Mouse (Mus musculus): Measurements from ENCODE around the gene Olfr1377.

The Olfr1377 gene

GRCm38 (mm10) chr11:50981667-50982066 is at the start of gene Olfr1377:
Gene Olfr1377, plus strand, starts transcription at chr11:50981967.
- H3K9me3 ChIP-seq (ENCODE audit: low read length), result no peaks in the 10 kb centered on the region
- H3K4me1 ChIP-seq (replicated peaks; ENCODE audit: low read depth, low read length), result no peaks in the 10 kb centered on the region
- no peaks in the 10 kb centered on the region for H3K36me3 ChIP-seq (ENCODE audit: insufficient read depth, low read length)
- H3K4me3 ChIP-seq (replicated peaks; ENCODE audit: low read length), result no peak within 1 kb of the TSS
- no peak for TF ChIP-seq CTCF (conservative IDR thresholded peaks at IDR 0.05; ENCODE audit: low read length)
- no peak for TF ChIP-seq NANOG (IDR thresholded peaks at IDR 0.05; ENCODE audit: borderline replicate concordance, low read length)
- no peak for TF ChIP-seq POU5F1 (IDR thresholded peaks at IDR 0.05; ENCODE audit: borderline replicate concordance, low read length)
- H3K27me3 ChIP-seq (ENCODE audit: insufficient read depth, low read length), result no peaks in the 10 kb centered on the region

GRCm38 (mm10) chr11:50932040-50932439 is 49.7 kb upstream of the Olfr1377 start:
- Histone ChIP-seq H3K27me3 (ENCODE audit: insufficient read depth, low read length) (peaks cover 43% of the 10 kb centered on the region), H3K9me3 (ENCODE audit: low read length) (no peaks in the 10 kb centered on the region), H3K4me3 (replicated peaks; ENCODE audit: low read length) (no peak overlapping the region), H3K4me1 (replicated peaks; ENCODE audit: low read depth, low read length) (peaks cover 24% of the 10 kb centered on the region), H3K36me3 (ENCODE audit: insufficient read depth, low read length) (no peaks in the 10 kb centered on the region)
- TF ChIP-seq POU5F1 (IDR thresholded peaks at IDR 0.05; ENCODE audit: borderline replicate concordance, low read length) (no peak), NANOG (IDR thresholded peaks at IDR 0.05; ENCODE audit: borderline replicate concordance, low read length) (no peak), CTCF (conservative IDR thresholded peaks at IDR 0.05; ENCODE audit: low read length) (no peak)

GRCm38 (mm10) chr11:50938435-50938834 is 43.3 kb upstream of the Olfr1377 start:
- H3K4me1 ChIP-seq (replicated peaks; ENCODE audit: low read depth, low read length), result peaks cover 4% of the 10 kb centered on the region; the same call in 1 of the 2 replicates
- H3K36me3 ChIP-seq (ENCODE audit: insufficient read depth, low read length), result no peaks in the 10 kb centered on the region
- no peak for TF ChIP-seq POU5F1 (IDR thresholded peaks at IDR 0.05; ENCODE audit: borderline replicate concordance, low read length)
- TF ChIP-seq CTCF (conservative IDR thresholded peaks at IDR 0.05; ENCODE audit: low read length), result no peak
- no peak for TF ChIP-seq NANOG (IDR thresholded peaks at IDR 0.05; ENCODE audit: borderline replicate concordance, low read length)
- H3K27me3 ChIP-seq (ENCODE audit: insufficient read depth, low read length), result peaks cover 26% of the 10 kb centered on the region
- H3K9me3 ChIP-seq (ENCODE audit: low read length), result no peaks in the 10 kb centered on the region
- no peak overlapping the region for H3K4me3 ChIP-seq (replicated peaks; ENCODE audit: low read length)

GRCm38 (mm10) chr11:50939621-50940366 is 42.0 kb upstream of the Olfr1377 start:
- no peak for TF ChIP-seq NANOG (IDR thresholded peaks at IDR 0.05; ENCODE audit: borderline replicate concordance, low read length)
- peak; percentile 99 for TF ChIP-seq CTCF (conservative IDR thresholded peaks at IDR 0.05; ENCODE audit: low read length)
- peaks cover 4% of the 10 kb centered on the region; the same call in 1 of the 2 replicates for H3K4me1 ChIP-seq (replicated peaks; ENCODE audit: low read depth, low read length)
- H3K9me3 ChIP-seq (ENCODE audit: low read length), result no peaks in the 10 kb centered on the region
- peaks cover 34% of the 10 kb centered on the region for H3K27me3 ChIP-seq (ENCODE audit: insufficient read depth, low read length)
- no peak overlapping the region for H3K4me3 ChIP-seq (replicated peaks; ENCODE audit: low read length)
- H3K36me3 ChIP-seq (ENCODE audit: insufficient read depth, low read length), result no peaks in the 10 kb centered on the region

GRCm38 (mm10) chr11:50942386-50942785 is 39.4 kb upstream of the Olfr1377 start:
- Histone ChIP-seq H3K9me3 (ENCODE audit: low read length) (no peaks in the 10 kb centered on the region), H3K4me1 (replicated peaks; ENCODE audit: low read depth, low read length) (peaks cover 4% of the 10 kb centered on the region; the same call in 1 of the 2 replicates), H3K27me3 (ENCODE audit: insufficient read depth, low read length) (peaks cover 35% of the 10 kb centered on the region), H3K4me3 (replicated peaks; ENCODE audit: low read length) (no peak overlapping the region), H3K36me3 (ENCODE audit: insufficient read depth, low read length) (no peaks in the 10 kb centered on the region)
- TF ChIP-seq CTCF (conservative IDR thresholded peaks at IDR 0.05; ENCODE audit: low read length), result no peak
- no peak for TF ChIP-seq POU5F1 (IDR thresholded peaks at IDR 0.05; ENCODE audit: borderline replicate concordance, low read length)
- no peak for TF ChIP-seq NANOG (IDR thresholded peaks at IDR 0.05; ENCODE audit: borderline replicate concordance, low read length)

GRCm38 (mm10) chr11:50943506-50943905 is 38.3 kb upstream of the Olfr1377 start, which contains the start of gene 4933414I15Rik:
Gene 4933414I15Rik, minus strand, starts transcription at chr11:50943765.
- Histone ChIP-seq H3K36me3 (ENCODE audit: insufficient read depth, low read length) (no peaks in the 10 kb centered on the region), H3K9me3 (ENCODE audit: low read length) (no peaks in the 10 kb centered on the region), H3K4me1 (replicated peaks; ENCODE audit: low read depth, low read length) (peaks cover 4% of the 10 kb centered on the region; the same call in 1 of the 2 replicates), H3K4me3 (replicated peaks; ENCODE audit: low read length) (no peak within 1 kb of the TSS), H3K27me3 (ENCODE audit: insufficient read depth, low read length) (peaks cover 35% of the 10 kb centered on the region)
- TF ChIP-seq CTCF (conservative IDR thresholded peaks at IDR 0.05; ENCODE audit: low read length), result no peak

- no peak for TF ChIP-seq POU5F1 (IDR thresholded peaks at IDR 0.05; ENCODE audit: borderline replicate concordance, low read length)
- TF ChIP-seq NANOG (IDR thresholded peaks at IDR 0.05; ENCODE audit: borderline replicate concordance, low read length), result no peak
- TF ChIP-seq CTCF (conservative IDR thresholded peaks at IDR 0.05; ENCODE audit: low read length), result no peak
- Histone ChIP-seq H3K27me3 (ENCODE audit: insufficient read depth, low read length) (peaks cover 21% of the 10 kb centered on the region), H3K4me3 (replicated peaks; ENCODE audit: low read length) (no peak overlapping the region), H3K36me3 (ENCODE audit: insufficient read depth, low read length) (no peaks in the 10 kb centered on the region), H3K4me1 (replicated peaks; ENCODE audit: low read depth, low read length) (peaks cover 18% of the 10 kb centered on the region), H3K9me3 (ENCODE audit: low read length) (no peaks in the 10 kb centered on the region)
Observed at GRCm38 (mm10) chr11:50952290-50952689, 29.5 kb upstream of the Olfr1377 start.

- Histone ChIP-seq H3K4me1 (replicated peaks; ENCODE audit: low read depth, low read length) (peaks cover 18% of the 10 kb centered on the region), H3K27me3 (ENCODE audit: insufficient read depth, low read length) (peaks cover 24% of the 10 kb centered on the region), H3K4me3 (replicated peaks; ENCODE audit: low read length) (no peak within 1 kb of the TSS), H3K36me3 (ENCODE audit: insufficient read depth, low read length) (no peaks in the 10 kb centered on the region), H3K9me3 (ENCODE audit: low read length) (no peaks in the 10 kb centered on the region)
- no peak for TF ChIP-seq POU5F1 (IDR thresholded peaks at IDR 0.05; ENCODE audit: borderline replicate concordance, low read length)
- TF ChIP-seq CTCF (conservative IDR thresholded peaks at IDR 0.05; ENCODE audit: low read length), result no peak
- TF ChIP-seq NANOG (IDR thresholded peaks at IDR 0.05; ENCODE audit: borderline replicate concordance, low read length), result no peak
Observed at GRCm38 (mm10) chr11:50953665-50954064, 28.1 kb upstream of the Olfr1377 start, which contains the start of gene Prop1. Gene Prop1, minus strand, starts transcription at chr11:50953765.
